Mouse (Mus musculus) stomach, embryonic 16.5 days (tissue): ENCODE results near the gene Swsap1. TPM values are rescaled to one million over a fixed set of nuclear protein-coding genes. Genes with fewer than 3 reads are reported as not detected.
A peak's percentile ranks its signal among the peaks of the same experiment; 100 is the strongest.

Experiments used
- ATAC-seq: fragments of 200-750 bp; cut with Nextera tagmentation; 2 replicates; pipeline ENCODE4 v1.8.0; 2017; ENCODE audit warnings: moderate number of reproducible peaks, moderate TSS enrichment; ENCODE audit not compliant: insufficient read depth, low FRiP score
- H3K27ac ChIP-seq: fragments of 300-500 bp; sonication (generic); 2 replicates; pipeline ENCODE4 v1.5.1; 2014; ENCODE audit warnings: low read length
- H3K27me3 ChIP-seq: fragments of 300-500 bp; sonication (generic); 2 replicates; pipeline ENCODE4 v1.6.1; 2014; ENCODE audit warnings: low read length, control low read depth, mixed read lengths; ENCODE audit not compliant: control insufficient read depth, insufficient read depth
- H3K36me3 ChIP-seq: fragments of 300-500 bp; sonication (generic); 2 replicates; pipeline ENCODE4 v1.6.1; 2014; ENCODE audit warnings: low read length; ENCODE audit not compliant: control insufficient read depth, insufficient read depth
- H3K4me1 ChIP-seq: fragments of 300-500 bp; sonication (generic); 2 replicates; pipeline ENCODE4 v1.6.1; 2014; ENCODE audit warnings: low read length, control low read depth, mixed read lengths; ENCODE audit not compliant: control insufficient read depth, insufficient read depth
- H3K4me2 ChIP-seq: fragments of 300-500 bp; sonication (generic); 2 replicates; pipeline ENCODE4 v1.6.1; 2014; ENCODE audit warnings: low read depth, low read length, mixed read lengths
- H3K4me3 ChIP-seq: fragments of 300-500 bp; sonication (generic); replicated peaks from 2 replicates; pipeline ENCODE4 v1.5.1; 2014; ENCODE audit warnings: mild to moderate bottlenecking, low read length
- H3K9ac ChIP-seq: fragments of 300-500 bp; sonication (generic); 2 replicates; pipeline ENCODE4 v1.6.1; 2014; ENCODE audit warnings: low read length
- H3K9me3 ChIP-seq: fragments of 300-500 bp; sonication (generic); replicated peaks from 2 replicates; pipeline ENCODE4 v1.6.1; 2016; ENCODE audit warnings: low read length, control low read depth; ENCODE audit not compliant: control insufficient read depth
- WGBS: fragments of 180-500 bp; shearing (Covaris S2); extraction: QIAGEN DNeasy Blood & Tissue Kit; methylation state at CpG from one replicate; pipeline ENCODE4 v1.1.7; 2014; 5-methylcytosine and 5-hydroxymethylcytosine counted together
- polyA plus RNA-seq: library from polyadenylated mRNA; unstranded; fragments of >200 nt; fragmentation: Nextera tagmentation; extraction: Ambion mirVana; gene quantifications from 2 replicates; pipeline ENCODE4 v1.2.1, GENCODE M21; 2015

Swsap1 gene
- polyA plus RNA-seq, 1 experiment from 2014 or later, result 6.0 TPM

DNA sequence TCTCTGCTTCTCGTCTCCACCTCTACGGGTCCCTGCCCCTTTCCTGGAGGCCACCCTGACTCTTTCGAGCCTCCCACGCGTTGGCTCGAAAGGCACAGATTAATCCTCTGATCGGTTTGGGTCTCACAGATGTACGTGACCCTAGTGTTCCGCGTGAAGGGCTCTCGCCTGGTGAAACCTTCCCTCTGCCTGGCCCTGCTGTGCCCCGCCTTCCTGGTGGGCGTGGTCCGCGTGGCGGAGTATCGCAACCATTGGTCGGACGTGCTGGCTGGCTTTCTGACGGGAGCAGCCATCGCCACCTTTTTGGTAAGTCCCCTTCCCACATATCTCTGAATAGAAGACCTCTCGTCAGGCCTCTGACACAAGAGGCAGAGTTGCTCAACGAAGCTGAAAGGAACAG is 11.3 kb upstream of the Swsap1 start:
- no peaks in the 10 kb centered on the region; the same call in 1 of the 2 replicates for H3K27me3 ChIP-seq
- ATAC-seq, result no peak
- H3K9me3 ChIP-seq, result no peaks in the 10 kb centered on the region
- H3K9ac ChIP-seq, result no peak overlapping the region
- no peak overlapping the region for H3K27ac ChIP-seq
- H3K4me3 ChIP-seq, result no peak overlapping the region
- no peaks in the 10 kb centered on the region for H3K36me3 ChIP-seq
- 15% methylated on average over 23 of the region's 23 CpGs for WGBS
- 0 out of 2 replicates have a peak overlapping the region, but pooled peaks have one; percentile 23 for H3K4me2 ChIP-seq
- 0 out of 2 replicates have a peak, but pooled peaks cover 10% of the 10 kb centered on the region for H3K4me1 ChIP-seq

DNA sequence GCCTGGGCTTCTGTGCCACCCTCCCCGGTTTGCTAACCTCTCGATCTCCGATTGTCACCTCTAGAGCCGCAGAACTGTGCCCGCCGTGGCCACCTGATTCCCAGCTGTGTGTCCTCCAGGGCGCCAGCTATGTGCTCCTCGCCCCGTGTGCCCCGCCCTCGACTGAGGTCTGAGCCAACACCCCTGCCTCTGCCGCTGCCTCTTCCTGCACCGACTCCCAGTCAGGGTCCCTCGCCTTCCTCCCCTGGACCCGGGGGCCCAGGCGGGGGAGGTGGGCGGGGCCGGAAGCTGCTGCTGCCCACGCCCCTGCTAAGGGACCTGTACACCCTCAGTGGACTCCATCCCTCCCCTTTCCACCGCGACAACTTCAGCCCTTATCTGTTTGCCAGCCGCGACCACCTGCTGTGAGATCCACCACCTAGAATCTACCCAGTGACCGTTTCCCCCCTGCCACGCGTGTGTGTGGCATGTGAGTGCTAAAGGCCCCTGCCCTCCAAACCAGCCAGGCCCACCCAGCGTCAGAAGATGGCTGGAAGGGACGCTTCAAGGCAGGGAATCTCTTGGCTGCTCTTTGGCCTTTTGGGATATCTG is 7.9 kb upstream of the Swsap1 start:
- WGBS, result 8% methylated on average over 28 of the region's 28 CpGs

DNA sequence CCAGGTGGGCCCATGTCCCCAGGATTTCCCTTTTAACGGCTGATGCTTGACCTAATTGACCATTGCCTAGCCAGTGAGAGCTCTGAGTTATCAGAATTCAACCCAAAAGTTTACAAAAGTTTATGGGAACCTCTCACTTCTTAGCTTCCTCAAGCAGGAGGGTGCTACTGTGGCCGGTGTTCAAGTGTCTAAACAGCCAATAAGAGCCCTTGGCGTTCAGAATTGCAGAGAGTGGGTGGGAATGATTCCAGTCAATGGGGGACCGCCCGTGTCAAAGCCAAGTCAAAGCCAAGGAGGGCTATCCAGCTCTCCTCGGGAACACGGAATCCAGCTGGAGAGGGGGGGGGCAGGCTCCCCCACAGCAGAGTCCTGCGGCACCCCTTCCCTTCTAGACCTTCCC is 7.4 kb upstream of the Swsap1 start:
- H3K4me3 ChIP-seq, result no peak overlapping the region
- no peaks in the 10 kb centered on the region for H3K36me3 ChIP-seq
- no peak for ATAC-seq
- no peaks in the 10 kb centered on the region for H3K9me3 ChIP-seq
- 0 out of 2 replicates have a peak, but pooled peaks cover 10% of the 10 kb centered on the region for H3K4me1 ChIP-seq
- H3K27me3 ChIP-seq, result no peaks in the 10 kb centered on the region; the same call in 1 of the 2 replicates
- H3K9ac ChIP-seq, result no peak overlapping the region
- no peak overlapping the region for H3K27ac ChIP-seq
- no peak overlapping the region for H3K4me2 ChIP-seq
- 53% methylated on average over 8 of the region's 8 CpGs for WGBS

More for the DNA sequence above, 7.9 kb upstream of the Swsap1 start:
- H3K4me2 ChIP-seq, result 0 out of 2 replicates have a peak overlapping the region, but pooled peaks have one; percentile 29
- H3K36me3 ChIP-seq, result no peaks in the 10 kb centered on the region
- H3K9me3 ChIP-seq, result no peaks in the 10 kb centered on the region
- H3K4me1 ChIP-seq, result 0 out of 2 replicates have a peak, but pooled peaks cover 10% of the 10 kb centered on the region
- no peak for ATAC-seq
- H3K9ac ChIP-seq, result no peak overlapping the region
- H3K4me3 ChIP-seq, result no peak overlapping the region
- H3K27me3 ChIP-seq, result no peaks in the 10 kb centered on the region; the same call in 1 of the 2 replicates
- H3K27ac ChIP-seq, result no peak overlapping the region

DNA sequence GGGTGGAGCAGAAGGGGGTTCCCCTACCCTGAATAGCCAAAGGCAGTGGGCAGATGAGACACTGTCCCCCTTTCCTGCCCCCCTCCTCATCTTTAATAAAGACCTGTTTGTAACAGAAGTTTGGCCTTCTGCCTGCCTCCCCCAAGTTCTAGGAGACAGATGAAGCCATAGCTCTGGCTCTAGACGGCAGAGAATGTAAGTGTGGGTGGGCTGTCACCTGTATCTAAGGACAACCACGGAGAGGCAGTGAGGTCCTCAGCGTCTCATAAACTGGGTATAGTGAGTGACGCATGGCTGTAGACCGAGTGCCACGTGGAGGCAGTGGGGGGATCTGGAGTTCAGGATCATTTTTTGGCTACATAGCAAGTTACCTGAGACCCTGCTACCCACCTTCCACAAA is 6.8 kb upstream of the Swsap1 start:
- no peak for ATAC-seq
- H3K4me1 ChIP-seq, result 0 out of 2 replicates have a peak, but pooled peaks cover 10% of the 10 kb centered on the region
- 60% methylated on average over 6 of the region's 6 CpGs for WGBS
- H3K36me3 ChIP-seq, result no peaks in the 10 kb centered on the region
- H3K4me2 ChIP-seq, result no peak overlapping the region
- H3K27me3 ChIP-seq, result no peaks in the 10 kb centered on the region; the same call in 1 of the 2 replicates
- no peak overlapping the region for H3K4me3 ChIP-seq
- H3K27ac ChIP-seq, result no peak overlapping the region
- H3K9ac ChIP-seq, result no peak overlapping the region
- H3K9me3 ChIP-seq, result no peaks in the 10 kb centered on the region

DNA sequence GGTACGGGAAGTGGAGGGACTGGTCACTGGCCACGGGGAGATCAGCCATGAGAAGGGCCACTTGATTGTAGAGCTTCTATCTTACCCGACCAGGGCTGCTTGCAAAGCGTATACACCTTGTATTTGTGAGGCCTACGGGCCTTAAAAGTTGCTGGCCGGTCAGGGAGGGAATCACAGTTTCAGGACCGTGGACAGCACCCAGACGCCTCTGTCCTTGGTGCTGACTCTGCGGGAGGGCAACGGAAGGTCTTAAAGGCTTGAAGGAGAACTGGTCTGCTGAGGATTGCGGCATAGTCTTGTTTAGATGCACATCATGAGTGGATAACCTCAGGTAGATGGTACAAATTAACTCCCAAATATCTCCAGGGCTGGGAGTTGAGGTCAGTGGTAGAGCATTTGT is 5.2 kb upstream of the Swsap1 start:
- no peak overlapping the region for H3K9ac ChIP-seq
- H3K4me1 ChIP-seq, result peaks cover 7% of the 10 kb centered on the region; the same call in 1 of the 2 replicates
- ATAC-seq, result no peak
- no peaks in the 10 kb centered on the region for H3K36me3 ChIP-seq
- H3K9me3 ChIP-seq, result no peaks in the 10 kb centered on the region
- H3K27me3 ChIP-seq, result no peaks in the 10 kb centered on the region
- no peak overlapping the region for H3K4me3 ChIP-seq
- no peak overlapping the region for H3K27ac ChIP-seq
- no peak overlapping the region for H3K4me2 ChIP-seq
- WGBS, result 14% methylated on average over 11 of the region's 11 CpGs

GRCm38 (mm10) chr9:21951977-21952376 is 3.6 kb upstream of the Swsap1 start:
- WGBS, result 75% methylated on average over 3 of the region's 3 CpGs
- no peak for ATAC-seq

DNA sequence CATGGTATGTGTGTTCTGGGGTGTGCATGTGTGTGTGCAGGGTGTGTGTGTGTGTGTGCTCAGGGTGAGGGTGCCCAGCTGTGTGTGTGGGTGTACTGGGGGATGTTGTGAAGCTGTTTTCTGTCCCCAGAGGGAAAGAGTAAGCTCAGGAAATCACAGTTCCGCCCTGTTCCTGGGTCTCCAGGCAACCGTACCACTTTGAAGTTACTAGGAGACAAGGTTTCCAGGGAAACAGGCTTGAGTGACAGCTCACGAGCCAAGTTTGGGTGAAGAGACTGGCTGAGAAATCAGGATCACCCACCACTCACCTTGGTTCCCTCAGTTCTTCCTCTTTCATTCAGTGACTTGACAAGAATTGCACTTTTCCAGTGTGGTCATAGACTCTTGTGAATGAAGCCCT is 2.0 kb upstream of the Swsap1 start:
- Histone ChIP-seq H3K4me2 (no peak overlapping the region), H3K27me3 (no peaks in the 10 kb centered on the region), H3K4me1 (peaks cover 3% of the 10 kb centered on the region; the same call in 1 of the 2 replicates), H3K9me3 (no peaks in the 10 kb centered on the region), H3K27ac (no peak overlapping the region), H3K4me3 (no peak overlapping the region), H3K36me3 (no peaks in the 10 kb centered on the region), H3K9ac (no peak overlapping the region)
- 14% methylated on average over 3 of the region's 3 CpGs for WGBS
- ATAC-seq, result no peak

More at GRCm38 (mm10) chr9:21951977-21952376, 3.6 kb upstream of the Swsap1 start:
- Histone ChIP-seq H3K36me3 (no peaks in the 10 kb centered on the region), H3K4me1 (peaks cover 10% of the 10 kb centered on the region; the same call in 1 of the 2 replicates), H3K9me3 (no peaks in the 10 kb centered on the region), H3K27me3 (no peaks in the 10 kb centered on the region), H3K27ac (no peak overlapping the region), H3K4me3 (no peak overlapping the region), H3K9ac (no peak overlapping the region), H3K4me2 (no peak overlapping the region)

- no peaks in the 10 kb centered on the region for H3K36me3 ChIP-seq
- H3K9ac ChIP-seq, result no peak overlapping the region
- H3K4me2 ChIP-seq, result peak overlapping the region; percentile 72
These were observed 920 bp upstream of the Swsap1 start for GRCm38 (mm10) chr9:21954635-21955034.

DNA sequence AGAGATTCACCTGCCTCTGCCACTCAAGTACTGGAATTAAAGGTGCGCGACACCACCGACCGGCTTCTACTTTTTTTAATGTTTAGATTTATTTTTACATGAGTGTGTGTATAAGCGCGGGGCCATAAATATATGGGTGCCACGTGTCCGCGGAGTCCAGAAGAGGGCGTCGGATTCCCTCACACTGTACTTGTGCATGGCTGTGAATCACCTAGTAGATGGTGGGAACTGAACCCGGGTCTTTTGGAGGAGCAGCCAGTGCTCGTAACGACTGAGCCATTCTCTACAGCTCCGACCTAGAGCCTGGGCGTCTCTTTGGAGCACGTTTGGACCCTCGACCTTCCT is 358 bp upstream of the Swsap1 start:
- ATAC-seq, result peak; percentile 69
- H3K4me2 ChIP-seq, result peak overlapping the region; percentile 72
- H3K9me3 ChIP-seq, result no peaks in the 10 kb centered on the region
- peak overlapping the region; percentile 88 for H3K27ac ChIP-seq
- no peaks in the 10 kb centered on the region for H3K36me3 ChIP-seq
- peak overlapping the region; percentile 79 for H3K4me3 ChIP-seq
- under 1% methylated on average over 18 of the region's 18 CpGs for WGBS
- peaks cover under 1% of the 10 kb centered on the region; the same call in 1 of the 2 replicates for H3K27me3 ChIP-seq
- H3K4me1 ChIP-seq, result peaks cover 3% of the 10 kb centered on the region; the same call in 1 of the 2 replicates
- peak overlapping the region; percentile 75 for H3K9ac ChIP-seq

More at GRCm38 (mm10) chr9:21954635-21955034, 920 bp upstream of the Swsap1 start:
- Histone ChIP-seq H3K4me3 (no peak overlapping the region), H3K27me3 (no peaks in the 10 kb centered on the region), H3K4me1 (peaks cover 3% of the 10 kb centered on the region; the same call in 1 of the 2 replicates), H3K27ac (no peak overlapping the region), H3K9me3 (no peaks in the 10 kb centered on the region)
- ATAC-seq, result no peak
- 69% methylated on average over 3 of the region's 3 CpGs for WGBS
